Mouse (Mus musculus) brain, embryonic 14.5 days (tissue): Measurements from ENCODE around the gene Vstm4.

Experiments used
- CTCF ChIP-seq: fragments of 200-500 bp; IDR thresholded peaks from 2 replicates; pipeline ENCODE4 v1.5.1; 2012; ENCODE audit warnings: inconsistent platforms, mild to moderate bottlenecking, moderate library complexity, borderline replicate concordance; ENCODE audit not compliant: insufficient read depth, insufficient read length; ENCODE audit errors: extremely low read depth
- POLR2A ChIP-seq: fragments of 200-500 bp; IDR thresholded peaks from 2 replicates; pipeline ENCODE4 v1.6.1; 2012; ENCODE audit warnings: mild to moderate bottlenecking, inconsistent platforms, borderline replicate concordance; ENCODE audit not compliant: poor library complexity, insufficient read depth, insufficient read length, severe bottlenecking; ENCODE audit errors: extremely low read depth

GRCm38 (mm10) chr14:32810111-32810510 is 46.4 kb upstream of the Vstm4 start:
- TF ChIP-seq CTCF: no peak
- no peak for TF ChIP-seq POLR2A
